Mouse (Mus musculus) right cerebral cortex, postnatal 25 days (tissue): Measurements from ENCODE around the gene Hlcs.
"Not testable (repeated sequence)": the region's sequence is repeated elsewhere in the genome, so short reads cannot be mapped to it uniquely, and the experiment has no call there.

Experiments used
- DNase-seq: peaks from one replicate; pipeline ENCODE4 v3.0.0; 2022

The Hlcs gene

GRCm38 (mm10) chr16:94313229-94314030, at the start of gene Hlcs:
TSS of gene Hlcs (minus strand) at chr16:94313571.
- peak; percentile 99 for DNase-seq

- peak; percentile 81 for DNase-seq
These were observed 49.0 kb upstream of the Hlcs start for GRCm38 (mm10) chr16:94362174-94362873.

GRCm38 (mm10) chr16:94360578-94361350, 47.4 kb upstream of the Hlcs start:
- no peak for DNase-seq

GRCm38 (mm10) chr16:94358091-94358490, 44.7 kb upstream of the Hlcs start:
- no peak for DNase-seq

- no peak for DNase-seq
These were observed 43.6 kb upstream of the Hlcs start for GRCm38 (mm10) chr16:94356776-94357494.

- DNase-seq: no peak
These were observed 42.7 kb upstream of the Hlcs start for GRCm38 (mm10) chr16:94356046-94356445.

- DNase-seq: no peak
These were observed 41.1 kb upstream of the Hlcs start for GRCm38 (mm10) chr16:94354450-94354849.

- no peak for DNase-seq
These were observed 36.9 kb upstream of the Hlcs start for GRCm38 (mm10) chr16:94350287-94350677.

GRCm38 (mm10) chr16:94349588-94350286, 36.4 kb upstream of the Hlcs start:
- DNase-seq: no peak

- no peak for DNase-seq
These were observed 35.4 kb upstream of the Hlcs start for GRCm38 (mm10) chr16:94348779-94349178.

- DNase-seq: no peak
These were observed 33.8 kb upstream of the Hlcs start for GRCm38 (mm10) chr16:94347080-94347731.

GRCm38 (mm10) chr16:94345733-94346132, 32.4 kb upstream of the Hlcs start:
- no peak for DNase-seq

GRCm38 (mm10) chr16:94339164-94340160, 26.1 kb upstream of the Hlcs start:
- DNase-seq: not testable (repeated sequence)

- no peak for DNase-seq
These were observed 22.3 kb upstream of the Hlcs start for GRCm38 (mm10) chr16:94335656-94336055.

- DNase-seq: no peak
These were observed 18.5 kb upstream of the Hlcs start for GRCm38 (mm10) chr16:94331886-94332252.

- DNase-seq: no peak
These were observed 18.0 kb upstream of the Hlcs start for GRCm38 (mm10) chr16:94331233-94331885.

GRCm38 (mm10) chr16:94330429-94330828, 17.1 kb upstream of the Hlcs start:
- no peak for DNase-seq

- DNase-seq: no peak
These were observed 15.8 kb upstream of the Hlcs start for GRCm38 (mm10) chr16:94328881-94329867.
